Mouse (Mus musculus): ENCODE data around the gene Figla. TPM values are rescaled to one million over a fixed set of nuclear protein-coding genes. Genes with fewer than 3 reads are reported as not detected.

The Figla gene
- total RNA-seq, 2 experiments from 2014 or later = not detected

- no peak for DNase-seq
Measured at GRCm38 (mm10) chr6:86070277-86070676, 54.3 kb downstream of the Figla start.

Other genes starting within 250 kb of the Figla start
- not detected for gene Nat8f6, start 195.2 kb upstream of the Figla start, total RNA-seq (2021)
- gene Nat8f5, start 195.2 kb upstream of the Figla start, total RNA-seq (2021) = not detected
- not detected for gene Nat8, start 184.1 kb upstream of the Figla start, total RNA-seq (2021)
- gene Nat8f2, start 147.0 kb upstream of the Figla start, total RNA-seq (2021) = not detected
- gene Nat8f4, start 111.3 kb upstream of the Figla start, total RNA-seq (2021) = 1 to 10 TPM; 1.3 to 1.8 TPM
- gene Tprkb, start 104.3 kb upstream of the Figla start, total RNA-seq (2021) = 10 to 100 TPM; 11.6 to 13.1 TPM
- gene Nat8f1, start 100.5 kb upstream of the Figla start, total RNA-seq (2021) = 1 to 10 TPM; 2.1 to 2.4 TPM
- gene Dusp11, start 54.5 kb upstream of the Figla start, total RNA-seq (2021) = 10 to 100 TPM; 60.0 to 69.6 TPM
- gene Add2, start 12.5 kb downstream of the Figla start, total RNA-seq (2021) = 1 to 10 TPM; 2.3 to 3.3 TPM
- 1 to 10 TPM; 3.5 to 4.6 TPM for gene Tgfa, start 179.1 kb downstream of the Figla start, total RNA-seq (2021)

Data from heart, postnatal 4 days (tissue).